In the genomic region with DNA sequence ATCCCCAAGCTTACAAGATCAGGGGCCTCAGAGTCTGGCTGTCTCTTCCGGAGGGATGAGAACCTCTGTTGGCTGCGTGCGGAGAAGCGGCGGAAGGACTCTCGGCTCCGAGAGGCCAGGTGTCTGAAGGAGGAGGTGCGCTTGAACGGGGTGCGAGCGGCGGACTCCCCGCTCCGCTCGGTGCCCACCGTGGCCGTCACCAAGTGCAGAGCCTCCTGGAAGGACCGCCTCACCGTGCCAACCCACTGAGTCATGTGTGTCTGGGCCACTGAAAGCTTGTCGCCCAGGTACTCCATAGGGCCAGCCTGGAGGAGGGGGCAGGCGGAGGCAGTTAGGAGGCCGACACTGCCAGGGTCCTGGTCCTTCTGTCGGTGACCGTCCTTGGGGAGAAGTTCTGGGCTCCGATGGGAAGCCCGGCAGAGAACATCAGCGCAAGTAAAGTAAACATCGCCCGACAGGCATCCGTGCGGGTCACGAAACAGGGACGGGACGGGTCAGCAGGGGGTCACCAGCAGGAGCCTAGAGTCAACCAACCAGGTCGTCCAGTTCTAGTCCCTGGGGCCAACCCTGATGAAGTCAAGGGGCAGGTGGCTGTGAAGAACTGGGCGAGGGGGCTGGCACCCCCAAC, we compare ENCODE assay signal across 8 mouse cellular contexts. TPM values are rescaled to one million over a fixed set of nuclear protein-coding genes. Genes with fewer than 3 reads are reported as not detected.
DNase-seq lines count a peak whose midpoint lies in the region; ATAC-seq lines count a peak whose summit lies in the region.

No protein-coding gene starts in this region.

- H3K27me3 ChIP-seq in megakaryocyte, embryonic 14.5 days (replicated peaks), result peaks cover 54% of the 10 kb centered on the region
- peaks cover 11% of the 10 kb centered on the region for H3K27me3 ChIP-seq in forebrain, embryonic 11.5 days (ENCODE audit: control insufficient read depth, insufficient read depth, low read length)
- H3K27me3 ChIP-seq in intestine, embryonic 15.5 days (replicated peaks), result peaks cover 6% of the 10 kb centered on the region; the same call in 1 of the 2 replicates
- H3K27me3 ChIP-seq in midbrain, embryonic 12.5 days, result peaks cover 44% of the 10 kb centered on the region

- no peak for DNase-seq in forebrain, embryonic 11.5 days (ENCODE audit: low spot score)
- no peak for DNase-seq in ovary, postnatal 10 days (ENCODE audit: low spot score)
- DNase-seq in adipocyte (ENCODE audit: low spot score), result no peak
- no peak for DNase-seq in right cerebral cortex, postnatal 14 days

- ATAC-seq in megakaryocyte, adult 5-6 weeks (ENCODE audit: poor library complexity, severe bottlenecking), result no peak
- ATAC-seq in forebrain, embryonic 11.5 days (replicated peaks; ENCODE audit: low FRiP score), result 0 out of 2 replicates have a peak, but pooled peaks have one; percentile 1
- ATAC-seq in intestine, embryonic 15.5 days, result no peak; the same call in 1 of the 2 replicates
- 0 out of 2 replicates have a peak, but pooled peaks have one; percentile 21 for ATAC-seq in midbrain, embryonic 12.5 days (ENCODE audit: low FRiP score, low read depth)

- H3K36me3 ChIP-seq in megakaryocyte, embryonic 14.5 days (replicated peaks; ENCODE audit: low read length), result peaks cover 13% of the 10 kb centered on the region
- no peaks in the 10 kb centered on the region for H3K36me3 ChIP-seq in forebrain, embryonic 11.5 days (ENCODE audit: control insufficient read depth, insufficient read depth, low read length)
- H3K36me3 ChIP-seq in intestine, embryonic 15.5 days, result no peaks in the 10 kb centered on the region; the same call in 1 of the 2 replicates
- H3K36me3 ChIP-seq in midbrain, embryonic 12.5 days, result no peaks in the 10 kb centered on the region

- H3K9me3 ChIP-seq in megakaryocyte, embryonic 14.5 days, result peaks cover 15% of the 10 kb centered on the region
- no peaks in the 10 kb centered on the region for H3K9me3 ChIP-seq in forebrain, embryonic 11.5 days (ENCODE audit: control insufficient read depth, low read length)
- no peaks in the 10 kb centered on the region for H3K9me3 ChIP-seq in intestine, embryonic 15.5 days
- 0 out of 2 replicates have a peak, but pooled peaks cover 9% of the 10 kb centered on the region for H3K9me3 ChIP-seq in midbrain, embryonic 12.5 days

- H3K27ac ChIP-seq in forebrain, embryonic 11.5 days (ENCODE audit: low read depth, low read length), result no peak overlapping the region
- H3K27ac ChIP-seq in intestine, embryonic 15.5 days, result peak overlapping the region; percentile 95
- no peak overlapping the region for H3K27ac ChIP-seq in midbrain, embryonic 12.5 days (replicated peaks)

- peak overlapping the region; percentile 56 for H3K9ac ChIP-seq in forebrain, embryonic 11.5 days (ENCODE audit: low read length)
- peak overlapping the region; percentile 66 for H3K9ac ChIP-seq in intestine, embryonic 15.5 days
- peak overlapping the region; percentile 57; the same call in 1 of the 2 replicates for H3K9ac ChIP-seq in midbrain, embryonic 12.5 days (replicated peaks)

- WGBS in forebrain, embryonic 11.5 days, result 7% methylated on average over 36 of the region's 36 CpGs
- 3% methylated on average over 36 of the region's 36 CpGs for WGBS in intestine, embryonic 15.5 days
- WGBS in midbrain, embryonic 12.5 days, result 10% methylated on average over 36 of the region's 36 CpGs

- peaks cover 73% of the 10 kb centered on the region for H3K4me1 ChIP-seq in megakaryocyte, embryonic 14.5 days
- H3K4me1 ChIP-seq in forebrain, embryonic 11.5 days (replicated peaks; ENCODE audit: control insufficient read depth, insufficient read depth, low read length), result peaks cover 21% of the 10 kb centered on the region
- peaks cover 55% of the 10 kb centered on the region for H3K4me1 ChIP-seq in intestine, embryonic 15.5 days (replicated peaks)
- peaks cover 44% of the 10 kb centered on the region for H3K4me1 ChIP-seq in midbrain, embryonic 12.5 days

- peak overlapping the region; percentile 87 for H3K4me2 ChIP-seq in forebrain, embryonic 11.5 days (ENCODE audit: low read depth, low read length, severe bottlenecking)
- peak overlapping the region; percentile 94 for H3K4me2 ChIP-seq in intestine, embryonic 15.5 days (replicated peaks)
- peak overlapping the region; percentile 87 for H3K4me2 ChIP-seq in midbrain, embryonic 12.5 days (replicated peaks)

- H3K4me3 ChIP-seq in megakaryocyte, embryonic 14.5 days (replicated peaks), result peak overlapping the region; percentile 94
- H3K4me3 ChIP-seq in forebrain, embryonic 11.5 days (ENCODE audit: low read depth, low read length), result peak overlapping the region; percentile 35
- H3K4me3 ChIP-seq in intestine, embryonic 15.5 days (replicated peaks), result peak overlapping the region; percentile 49
- peak overlapping the region; percentile 45 for H3K4me3 ChIP-seq in midbrain, embryonic 12.5 days

RNA-seq across cellular contexts. Expression of a gene that starts 56.4 kb away (rescaled TPM):
- polyA plus RNA-seq in megakaryocyte, embryonic 14.5 days (2012; ENCODE audit: insufficient read depth, low replicate concordance), result 1.6 and 3.5 TPM in 2 replicates
- not detected in 2 replicates for total RNA-seq in megakaryocyte, adult 5-6 weeks (2015)
- not detected in 2 replicates for total RNA-seq in megakaryocyte, adult 5-6 weeks (2017)
- polyA plus RNA-seq in forebrain, embryonic 11.5 days (2014; fragmentation: Nextera tagmentation; extraction: Ambion mirVana), result 0.76 TPM in 2 replicates
- polyA plus RNA-seq in intestine, embryonic 15.5 days (2015; fragmentation: Nextera tagmentation; extraction: Ambion mirVana), result 0.36 and 1.1 TPM in 2 replicates
- 0.24 TPM in 1 of 2 replicates, not detected in the other for polyA plus RNA-seq in midbrain, embryonic 12.5 days (2016; fragmentation: Nextera tagmentation; extraction: Ambion mirVana)

Comparison
In these comparisons a context has a peak if more than half of its experiments do, and no peak if none do; other contexts are left out.
1. H3K4me3 ChIP-seq: peak in every context shown above with its lines; median percentile 94 in megakaryocyte, embryonic 14.5 days; 49 in intestine, embryonic 15.5 days; 45 in midbrain, embryonic 12.5 days; 35 in forebrain, embryonic 11.5 days.
2. ATAC-seq: peak in forebrain, embryonic 11.5 days (single experiment) and midbrain, embryonic 12.5 days (single experiment); none in megakaryocyte, adult 5-6 weeks (single experiment) and intestine, embryonic 15.5 days (single experiment).
3. Peak in every context shown above with its lines, with median percentiles within 50 percentile points of each other: H3K4me2 ChIP-seq and H3K9ac ChIP-seq.